Mouse (Mus musculus) neural tube, embryonic 11.5 days (tissue): ENCODE measurements at regions not wholly inside any gene's neighbourhood (a gene's known extent, or its start where the extent isn't known, plus 50 kb on each side); places are given as distances from the start of the nearest gene placed in this dataset.

Source experiments
- ATAC-seq: fragments of 200-750 bp; cut with Nextera tagmentation; 2 replicates; pipeline ENCODE4 v1.8.0; 2017; ENCODE audit warnings: moderate number of reproducible peaks, mild to moderate bottlenecking, moderate TSS enrichment, moderate library complexity; ENCODE audit not compliant: insufficient read depth, low FRiP score, low TSS enrichment
- DNase-seq: peaks from one replicate; pipeline ENCODE4 v3.0.0-alpha.2; 2015; ENCODE audit warnings: low spot score
- H3K27ac ChIP-seq: fragments of 300-500 bp; sonication (generic); 2 replicates; pipeline ENCODE4 v1.5.1; 2014; ENCODE audit warnings: low read depth, mild to moderate bottlenecking, low read length
- H3K27me3 ChIP-seq: fragments of 300-500 bp; sonication (generic); 2 replicates; pipeline ENCODE4 v1.6.1; 2014; ENCODE audit warnings: mild to moderate bottlenecking, low read length, mixed read lengths; ENCODE audit not compliant: control insufficient read depth, insufficient read depth
- H3K36me3 ChIP-seq: fragments of 300-500 bp; sonication (generic); 2 replicates; pipeline ENCODE4 v1.6.1; 2014; ENCODE audit warnings: mild to moderate bottlenecking, low read length, moderate library complexity, mixed read lengths; ENCODE audit not compliant: control insufficient read depth, insufficient read depth
- H3K4me1 ChIP-seq: fragments of 300-500 bp; sonication (generic); 2 replicates; pipeline ENCODE4 v1.6.1; 2014; ENCODE audit warnings: low read length, mixed read lengths; ENCODE audit not compliant: control insufficient read depth, insufficient read depth
- H3K4me2 ChIP-seq: fragments of 300-500 bp; sonication (generic); 2 replicates; pipeline ENCODE4 v1.6.1; 2014; ENCODE audit warnings: low read depth, mild to moderate bottlenecking, moderate library complexity
- H3K4me3 ChIP-seq: fragments of 300-500 bp; sonication (generic); 2 replicates; pipeline ENCODE4 v1.5.1; 2014; ENCODE audit warnings: low read depth, low read length
- H3K9ac ChIP-seq: fragments of 300-500 bp; sonication (generic); 2 replicates; pipeline ENCODE4 v1.6.1; 2014; ENCODE audit warnings: mild to moderate bottlenecking, low read length
- H3K9me3 ChIP-seq: fragments of 300-500 bp; sonication (generic); 2 replicates; pipeline ENCODE4 v1.6.1; 2016; ENCODE audit warnings: low read length; ENCODE audit not compliant: control insufficient read depth
- WGBS: fragments of 180-500 bp; shearing (Covaris S2); extraction: QIAGEN DNeasy Blood & Tissue Kit; methylation state at CpG from one replicate; pipeline ENCODE4 v1.1.7; 2014; 5-methylcytosine and 5-hydroxymethylcytosine counted together

DNA sequence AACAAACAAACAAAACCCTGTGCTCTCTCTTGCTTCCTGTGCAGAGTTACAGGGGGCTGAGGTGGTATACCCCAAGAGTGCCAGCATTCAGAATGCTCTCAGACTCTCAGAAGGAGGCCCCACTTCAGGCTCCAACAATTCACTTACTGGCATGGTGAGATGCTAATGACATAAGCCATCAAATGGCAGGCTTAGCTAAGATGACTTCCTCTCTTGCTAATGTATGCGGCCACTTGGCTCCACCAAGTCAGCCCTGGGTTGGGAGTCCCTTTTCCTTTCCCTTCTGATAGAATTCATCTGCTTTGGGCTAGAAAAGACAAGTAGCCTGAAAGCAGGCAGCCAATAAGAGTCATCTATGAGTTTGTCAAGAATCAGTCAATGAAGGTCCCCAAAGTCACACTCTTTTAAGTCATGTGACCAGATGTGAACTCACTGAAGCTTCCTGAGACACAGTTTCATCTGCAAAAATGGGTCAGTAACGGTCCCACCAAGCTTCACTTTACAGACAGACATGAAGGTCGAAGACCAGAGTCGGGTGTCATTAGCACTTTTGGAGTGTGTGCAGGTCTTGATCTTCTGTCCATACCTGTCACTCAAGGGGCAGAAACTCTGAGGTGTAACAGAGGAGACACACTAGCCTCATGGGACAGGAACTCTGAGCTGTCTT lies 189.1 kb upstream of the Lpp start:
- no peak overlapping the region for H3K4me3 ChIP-seq
- 92% methylated on average over 4 of the region's 4 CpGs for WGBS
- H3K9me3 ChIP-seq: no peaks in the 10 kb centered on the region
- H3K27me3 ChIP-seq: no peaks in the 10 kb centered on the region
- ATAC-seq: no peak
- no peak overlapping the region for H3K9ac ChIP-seq
- H3K36me3 ChIP-seq: no peaks in the 10 kb centered on the region
- no peaks in the 10 kb centered on the region; the same call in 1 of the 2 replicates for H3K4me1 ChIP-seq
- no peak overlapping the region for H3K27ac ChIP-seq
- no peak for DNase-seq
- no peak overlapping the region for H3K4me2 ChIP-seq

DNA sequence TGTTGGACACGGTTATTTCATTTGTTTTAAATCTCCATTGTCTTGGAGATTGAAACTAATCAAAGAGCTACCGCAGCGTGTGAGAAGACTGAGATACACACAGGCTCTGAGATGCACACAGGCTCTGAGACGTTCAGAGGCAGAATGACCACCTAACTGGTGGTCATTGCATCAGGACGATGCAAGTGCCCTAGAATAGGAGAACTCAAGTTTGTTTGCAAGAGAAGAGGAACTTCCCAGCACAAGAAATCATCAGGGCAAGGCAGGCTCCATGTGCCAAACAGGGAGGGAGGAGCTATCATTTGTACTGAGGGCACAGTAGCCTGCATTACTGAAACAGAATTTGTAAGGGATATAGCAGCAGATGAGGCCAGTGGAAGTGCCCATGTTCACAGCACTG lies 190.7 kb upstream of the Lpp start:
- Histone ChIP-seq H3K9ac (no peak overlapping the region), H3K27me3 (no peaks in the 10 kb centered on the region), H3K27ac (no peak overlapping the region), H3K4me1 (no peaks in the 10 kb centered on the region; the same call in 1 of the 2 replicates), H3K4me2 (no peak overlapping the region), H3K9me3 (no peaks in the 10 kb centered on the region), H3K36me3 (no peaks in the 10 kb centered on the region), H3K4me3 (no peak overlapping the region)
- WGBS: 92% methylated on average over 5 of the region's 5 CpGs
- DNase-seq: no peak
- ATAC-seq: no peak

DNA sequence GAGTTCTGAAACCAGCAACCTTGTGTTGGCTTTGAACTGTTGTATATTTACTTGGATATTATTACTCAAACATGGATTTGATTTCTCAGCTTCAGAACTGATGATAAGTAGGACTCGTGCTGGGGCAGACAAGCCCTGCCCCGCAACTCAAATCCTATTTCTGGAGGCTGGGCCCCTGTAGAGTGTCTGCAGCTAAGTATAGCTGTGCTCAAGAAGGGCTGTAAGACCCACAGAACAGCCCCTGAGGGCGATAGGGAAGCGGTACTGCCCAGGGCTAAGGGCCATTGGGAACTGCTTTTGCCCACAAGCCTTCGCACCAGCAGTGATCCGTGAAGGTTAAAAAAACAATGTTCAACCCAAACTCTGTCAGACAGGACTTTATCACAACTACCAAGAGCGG lies 191.9 kb upstream of the Lpp start:
- no peaks in the 10 kb centered on the region for H3K36me3 ChIP-seq
- ATAC-seq: no peak
- no peaks in the 10 kb centered on the region for H3K9me3 ChIP-seq
- no peaks in the 10 kb centered on the region for H3K27me3 ChIP-seq
- 81% methylated on average over 7 of the region's 7 CpGs for WGBS
- H3K27ac ChIP-seq: no peak overlapping the region
- no peak for DNase-seq
- no peaks in the 10 kb centered on the region; the same call in 1 of the 2 replicates for H3K4me1 ChIP-seq
- no peak overlapping the region for H3K4me3 ChIP-seq
- H3K4me2 ChIP-seq: no peak overlapping the region
- no peak overlapping the region for H3K9ac ChIP-seq

DNA sequence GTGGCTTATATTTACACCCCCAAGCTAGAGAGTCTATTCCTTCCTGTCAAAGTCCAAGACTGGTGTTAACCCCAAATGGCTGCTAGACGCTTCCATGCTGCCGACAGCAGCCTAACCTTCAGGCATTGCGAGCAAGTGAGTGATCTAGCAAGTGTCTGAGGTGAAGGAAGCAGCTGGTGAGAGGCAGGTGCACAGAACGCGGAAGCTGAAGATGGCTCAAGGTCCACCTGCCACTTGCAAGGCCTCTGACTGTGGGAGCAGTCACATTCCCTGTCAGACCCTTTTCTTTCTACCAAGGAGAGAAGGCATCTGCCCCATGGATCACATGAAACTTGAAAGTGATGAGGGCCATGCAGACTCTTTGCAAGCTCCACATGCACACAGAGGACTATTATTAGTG lies 193.1 kb upstream of the Lpp start:
- H3K4me1 ChIP-seq: no peaks in the 10 kb centered on the region; the same call in 1 of the 2 replicates
- H3K36me3 ChIP-seq: no peaks in the 10 kb centered on the region
- ATAC-seq: no peak
- H3K4me3 ChIP-seq: no peak overlapping the region
- 88% methylated on average over 5 of the region's 5 CpGs for WGBS
- no peak overlapping the region for H3K27ac ChIP-seq
- H3K4me2 ChIP-seq: no peak overlapping the region
- no peaks in the 10 kb centered on the region for H3K27me3 ChIP-seq
- DNase-seq: no peak
- no peak overlapping the region for H3K9ac ChIP-seq
- no peaks in the 10 kb centered on the region for H3K9me3 ChIP-seq

DNA sequence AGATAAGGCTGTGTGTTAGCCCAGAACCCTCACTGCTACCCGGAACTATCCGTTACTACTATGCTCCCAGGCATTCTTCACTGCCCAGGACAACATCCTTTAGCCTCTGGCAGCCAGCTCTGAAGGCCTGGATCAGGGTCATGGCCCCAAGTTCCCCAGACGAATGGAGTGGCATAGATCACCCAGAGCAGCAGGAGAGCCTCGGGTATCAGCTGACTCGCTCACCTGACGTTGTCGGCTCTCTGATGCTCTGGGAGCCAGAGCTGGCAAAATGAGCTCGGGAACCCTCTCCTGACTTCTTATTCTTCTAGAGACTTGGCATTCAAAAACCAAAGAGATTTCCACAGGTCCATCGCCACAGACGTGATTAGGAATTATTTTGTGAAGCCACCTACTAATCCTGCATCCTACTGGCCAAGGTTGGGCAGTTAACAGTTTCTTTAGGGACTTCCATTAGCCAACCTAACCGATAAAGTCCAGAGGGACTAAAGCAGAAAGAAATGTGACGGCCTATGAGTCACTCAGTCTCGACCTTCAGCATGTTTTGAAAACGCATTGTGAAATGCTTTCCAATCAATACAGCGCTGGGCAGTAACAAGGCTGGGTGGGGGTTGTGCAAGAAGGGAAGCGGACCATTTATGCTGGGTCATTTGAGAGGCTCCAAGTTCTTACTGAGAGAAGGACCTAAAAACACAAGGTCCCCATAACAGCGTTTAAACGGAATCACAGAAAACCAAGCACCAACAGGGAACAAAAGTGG lies 193.7 kb upstream of the Lpp start:
- Histone ChIP-seq H3K9me3 (no peaks in the 10 kb centered on the region), H3K9ac (no peak overlapping the region), H3K27ac (no peak overlapping the region), H3K27me3 (no peaks in the 10 kb centered on the region), H3K4me1 (no peaks in the 10 kb centered on the region), H3K4me2 (no peak overlapping the region), H3K4me3 (no peak overlapping the region), H3K36me3 (no peaks in the 10 kb centered on the region)
- 86% methylated on average over 18 of the region's 18 CpGs for WGBS
- ATAC-seq: no peak
- no peak for DNase-seq

DNA sequence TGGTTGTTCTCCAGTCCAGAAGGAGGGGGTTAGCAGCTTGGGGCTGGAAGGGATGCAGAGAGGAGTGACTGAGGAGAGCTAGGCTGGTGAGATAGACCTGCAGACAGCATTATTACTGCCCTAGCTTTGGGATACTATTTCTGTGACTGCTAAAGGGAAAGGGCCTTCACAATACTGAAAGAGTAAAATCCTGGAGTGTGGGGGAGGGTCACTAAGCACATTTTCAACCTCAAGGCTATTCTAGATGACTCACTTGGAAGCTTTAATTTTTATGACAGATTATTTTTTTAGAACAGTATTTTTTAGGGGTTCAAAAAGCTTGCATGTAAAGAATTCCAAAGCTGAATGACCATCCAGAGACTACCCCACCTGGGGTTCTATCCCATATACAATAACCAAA lies 195.0 kb upstream of the Lpp start:
- Histone ChIP-seq H3K4me1 (no peaks in the 10 kb centered on the region), H3K9me3 (no peaks in the 10 kb centered on the region), H3K9ac (no peak overlapping the region), H3K27me3 (no peaks in the 10 kb centered on the region), H3K27ac (no peak overlapping the region), H3K4me2 (no peak overlapping the region), H3K36me3 (no peaks in the 10 kb centered on the region), H3K4me3 (no peak overlapping the region)
- no peak for ATAC-seq
- no peak for DNase-seq

DNA sequence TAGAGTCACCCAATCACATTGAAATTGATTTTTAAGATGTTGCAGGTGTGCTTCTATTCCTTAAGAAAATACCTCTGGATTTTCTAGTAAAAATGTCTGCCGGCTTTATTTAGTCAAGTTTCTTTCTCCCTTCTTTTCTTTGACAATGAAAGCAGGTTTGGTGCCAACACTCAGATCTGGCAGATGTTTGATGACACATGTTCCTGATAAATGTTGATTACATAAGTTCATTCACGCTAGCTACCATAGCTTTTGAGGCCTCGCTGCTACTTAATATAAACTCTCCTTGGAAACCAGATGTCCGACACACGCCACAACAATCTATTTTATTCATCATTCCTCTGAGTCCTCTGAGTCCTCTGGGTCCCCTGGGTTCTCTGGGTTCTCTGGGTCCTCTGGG lies 195.7 kb upstream of the Lpp start:
- Histone ChIP-seq H3K27me3 (no peaks in the 10 kb centered on the region), H3K4me2 (no peak overlapping the region), H3K36me3 (no peaks in the 10 kb centered on the region), H3K27ac (no peak overlapping the region), H3K9ac (no peak overlapping the region), H3K4me1 (no peaks in the 10 kb centered on the region), H3K4me3 (no peak overlapping the region), H3K9me3 (no peaks in the 10 kb centered on the region)
- DNase-seq (no peak), ATAC-seq (no peak)
- 77% methylated on average over 5 of the region's 5 CpGs for WGBS

DNA sequence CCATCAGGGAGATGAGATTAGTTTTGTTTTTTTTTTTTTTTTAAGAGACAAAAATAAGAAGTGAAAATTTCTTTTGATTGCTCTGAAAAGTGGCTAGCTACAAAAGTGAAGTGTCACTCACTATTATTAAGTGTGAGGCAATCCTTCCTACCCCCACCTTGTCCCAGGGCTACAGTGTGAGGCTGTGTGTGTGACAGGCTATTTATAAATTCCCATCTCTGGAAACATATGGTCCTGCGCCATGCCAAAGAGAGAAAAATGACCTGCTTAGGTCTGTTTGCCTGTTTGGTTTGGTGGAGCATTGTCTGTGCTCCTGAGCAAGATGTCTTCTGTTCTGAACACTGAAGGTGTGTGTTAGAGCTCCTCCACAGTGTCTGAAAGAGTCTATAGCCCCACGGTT lies 199.4 kb upstream of the Lpp start:
- Histone ChIP-seq H3K4me2 (no peak overlapping the region), H3K27ac (no peak overlapping the region), H3K9ac (no peak overlapping the region), H3K27me3 (no peaks in the 10 kb centered on the region), H3K4me3 (no peak overlapping the region), H3K36me3 (no peaks in the 10 kb centered on the region), H3K9me3 (no peaks in the 10 kb centered on the region), H3K4me1 (no peaks in the 10 kb centered on the region)
- DNase-seq (no peak), ATAC-seq (no peak)
- 92% methylated on average over 2 of the region's 2 CpGs for WGBS

DNA sequence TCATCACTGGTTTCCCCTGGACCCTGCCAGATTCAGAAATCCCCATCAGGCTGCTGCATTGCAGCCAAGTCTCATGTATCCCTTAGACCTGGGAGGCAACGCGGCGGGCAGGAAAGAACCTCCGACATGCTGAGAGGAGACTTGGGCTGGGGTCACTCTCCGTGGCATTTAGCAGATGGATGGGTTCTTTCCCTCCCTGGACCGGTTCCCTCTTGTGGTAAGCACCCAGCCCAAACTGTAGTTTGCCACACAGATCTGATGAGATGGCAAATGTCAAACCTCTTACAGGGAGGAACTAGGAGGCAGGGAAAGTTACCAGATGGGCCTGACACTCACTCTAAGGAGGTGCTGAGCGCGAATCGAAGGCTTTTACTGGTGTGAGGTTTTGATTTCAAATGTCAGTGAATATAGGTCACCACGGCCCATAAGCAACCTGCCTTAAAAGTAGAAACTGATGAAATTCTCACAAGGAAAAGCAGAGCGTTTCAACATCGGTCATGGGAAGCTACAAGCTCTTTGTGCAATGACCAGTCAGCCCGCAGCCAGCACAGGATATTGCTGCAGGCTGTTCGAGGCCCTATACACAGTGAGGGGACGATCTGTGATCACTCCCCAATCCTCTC lies 199.9 kb upstream of the Lpp start:
- no peak overlapping the region for H3K27ac ChIP-seq
- ATAC-seq (no peak), DNase-seq (no peak)
- H3K27me3 ChIP-seq: no peaks in the 10 kb centered on the region
- H3K36me3 ChIP-seq: no peaks in the 10 kb centered on the region
- H3K4me1 ChIP-seq: no peaks in the 10 kb centered on the region
- no peak overlapping the region for H3K4me3 ChIP-seq
- WGBS: 67% methylated on average over 15 of the region's 15 CpGs
- H3K9ac ChIP-seq: no peak overlapping the region
- no peak overlapping the region for H3K4me2 ChIP-seq
- no peaks in the 10 kb centered on the region for H3K9me3 ChIP-seq
